Mouse (Mus musculus) T-cell, adult 2 months (primary cell): ENCODE data around the gene Gsta4.
"Not testable (repeated sequence)": the region's sequence is repeated elsewhere in the genome, so short reads cannot be mapped to it uniquely, and the experiment has no call there.

ENCODE experiments used
- DNase-seq: peaks from one replicate; pipeline ENCODE4 v3.0.0; 2022; ENCODE audit warnings: low spot score

Gene Gsta4

GRCm38 (mm10) chr9:78230461-78230860 is 47.9 kb downstream of the Gsta4 start, which contains the start of gene Gsta1:
TSS of gene Gsta1 (plus strand) at chr9:78230656.
- DNase-seq = not testable (repeated sequence)

GRCm38 (mm10) chr9:78233121-78233695 is 50.6 kb downstream of the Gsta4 start:
- not testable (repeated sequence) for DNase-seq

GRCm38 (mm10) chr9:78255683-78256470 is 73.3 kb downstream of the Gsta4 start:
- not testable (repeated sequence) for DNase-seq

- DNase-seq = not testable (repeated sequence)
Observed at GRCm38 (mm10) chr9:78256914-78257313, 74.3 kb downstream of the Gsta4 start, which contains the start of gene Gm3776. TSS of gene Gm3776 (plus strand) at chr9:78257129.
